Mouse (Mus musculus) MEL (cell line): ENCODE measurements around the gene Aldh8a1. TPM values are rescaled to one million over a fixed set of nuclear protein-coding genes. Genes with fewer than 3 reads are reported as not detected.

Source experiments
- DNase-seq: peaks from one replicate; pipeline ENCODE4 v3.0.0; 2011; ENCODE audit warnings: low read depth, low spot score
- H3K27ac ChIP-seq: 2 replicates; pipeline ENCODE4 v1.5.1; 2012; ENCODE audit warnings: low read depth, mild to moderate bottlenecking, control low read depth, low read length, moderate library complexity; ENCODE audit not compliant: control insufficient read depth
- H3K27me3 ChIP-seq, 2 experiments: fragments of 150-350 bp in 1 of 2; sonication (generic) in 1 of 2; 2 replicates each; pipeline ENCODE4 v1.6.1; 2012; ENCODE audit warnings: low read length in 2 of 2, mild to moderate bottlenecking in 2 of 2, improper control_type of control experiment in 1 of 2, moderate library complexity in 1 of 2; ENCODE audit not compliant: insufficient read depth in 2 of 2, control insufficient read depth in 1 of 2
- H3K36me3 ChIP-seq, 2 experiments: 2 replicates each; pipeline ENCODE4 v1.6.1; 2012 to 2014; ENCODE audit warnings: low read length in 2 of 2, improper control_type of control experiment in 1 of 2, inconsistent platforms in 1 of 2, mild to moderate bottlenecking in 1 of 2; ENCODE audit not compliant: insufficient read depth in 2 of 2, control insufficient read depth in 1 of 2
- H3K4me1 ChIP-seq, 2 experiments: fragments of 150-350 bp in 1 of 2; sonication (generic) in 1 of 2; 2 replicates each; pipeline ENCODE4 v1.6.1; 2012; ENCODE audit warnings: low read length in 2 of 2, improper control_type of control experiment in 1 of 2, mild to moderate bottlenecking in 1 of 2; ENCODE audit not compliant: insufficient read depth in 2 of 2, control insufficient read depth in 1 of 2
- H3K4me3 ChIP-seq, 2 experiments: fragments of 150-350 bp in 1 of 2; sonication (generic) in 1 of 2; 2 replicates each; pipeline ENCODE4 v1.5.1; 2012; ENCODE audit warnings: low read depth in 2 of 2, low read length in 2 of 2, mild to moderate bottlenecking in 2 of 2, moderate library complexity in 2 of 2, control low read depth in 1 of 2, improper control_type of control experiment in 1 of 2; ENCODE audit not compliant: control insufficient read depth in 1 of 2, insufficient read depth in 1 of 2
- H3K79me2 ChIP-seq: 2 replicates; pipeline ENCODE4 v1.6.1; 2012; ENCODE audit warnings: mild to moderate bottlenecking, low read length, moderate library complexity; ENCODE audit not compliant: control insufficient read depth, poor library complexity, insufficient read depth
- H3K9ac ChIP-seq: 2 replicates; pipeline ENCODE4 v1.6.1; 2012; ENCODE audit warnings: low read depth, mild to moderate bottlenecking, control low read depth, low read length, moderate library complexity; ENCODE audit not compliant: control insufficient read depth, poor library complexity, severe bottlenecking
- H3K9me3 ChIP-seq: fragments of 150-350 bp; sonication (generic); replicated peaks from 2 replicates; pipeline ENCODE4 v1.6.1; 2012; ENCODE audit warnings: mild to moderate bottlenecking, low read length, improper control_type of control experiment, moderate library complexity; ENCODE audit not compliant: insufficient read depth
- CHD1 ChIP-seq: IDR thresholded peaks from 2 replicates; pipeline ENCODE4 v1.6.1; 2012; ENCODE audit warnings: low read depth, mild to moderate bottlenecking, inconsistent platforms, low read length, improper control_type of control experiment
- EP300 ChIP-seq, 2 experiments: IDR thresholded peaks; 2 replicates each; pipeline ENCODE4 v1.6.1; 2011; ENCODE audit warnings: improper control_type of control experiment in 2 of 2, low read length in 2 of 2, low read depth in 1 of 2, mild to moderate bottlenecking in 1 of 2
- ETS1 ChIP-seq: IDR thresholded peaks from 2 replicates; pipeline ENCODE4 v1.6.1; 2012; ENCODE audit warnings: low read depth, mild to moderate bottlenecking, inconsistent platforms, low read length, improper control_type of control experiment, moderate library complexity
- GABPA ChIP-seq: IDR thresholded peaks from 2 replicates; pipeline ENCODE4 v1.6.1; 2012; ENCODE audit warnings: low read depth, mild to moderate bottlenecking, inconsistent platforms, low read length, improper control_type of control experiment, moderate library complexity
- GATA1 ChIP-seq: IDR thresholded peaks from 2 replicates; pipeline ENCODE4 v1.6.1; 2011; ENCODE audit warnings: low read depth, low read length, improper control_type of control experiment
- HCFC1 ChIP-seq: IDR thresholded peaks from 2 replicates; pipeline ENCODE4 v1.6.1; 2012; ENCODE audit warnings: low read depth, mild to moderate bottlenecking, inconsistent platforms, low read length, improper control_type of control experiment, moderate library complexity
- JUND ChIP-seq: IDR thresholded peaks from 2 replicates; pipeline ENCODE4 v1.6.1; 2011; ENCODE audit warnings: low read depth, mild to moderate bottlenecking, improper control_type of control experiment, low read length
- MAFK ChIP-seq: IDR thresholded peaks from 2 replicates; pipeline ENCODE4 v1.6.1; 2011; ENCODE audit warnings: low read depth, mild to moderate bottlenecking, low read length, improper control_type of control experiment, borderline replicate concordance
- MEF2A ChIP-seq: IDR thresholded peaks from 2 replicates; pipeline ENCODE4 v1.6.1; 2014; ENCODE audit warnings: low read depth, mild to moderate bottlenecking, inconsistent platforms, low read length, improper control_type of control experiment; ENCODE audit not compliant: poor library complexity, insufficient replicate concordance, severe bottlenecking; ENCODE audit errors: extremely low read depth
- MXI1 ChIP-seq: IDR thresholded peaks from 2 replicates; pipeline ENCODE4 v1.6.1; 2011; ENCODE audit warnings: mild to moderate bottlenecking, low read depth, low read length, improper control_type of control experiment
- MYC ChIP-seq: IDR thresholded peaks from 2 replicates; pipeline ENCODE4 v1.6.1; 2011; ENCODE audit warnings: low read depth, mild to moderate bottlenecking, low read length, improper control_type of control experiment, moderate library complexity
- NELFE ChIP-seq: IDR thresholded peaks from 2 replicates; pipeline ENCODE4 v1.6.1; 2011; ENCODE audit warnings: low read depth, low read length, improper control_type of control experiment
- POLR2A ChIP-seq, 2 experiments: IDR thresholded peaks; 2 replicates each; pipeline ENCODE4 v1.6.1; 2011 to 2012; ENCODE audit warnings: low read length in 2 of 2, mild to moderate bottlenecking in 2 of 2, control low read depth in 1 of 2, improper control_type of control experiment in 1 of 2, low read depth in 1 of 2, moderate library complexity in 1 of 2; ENCODE audit not compliant: control insufficient read depth in 1 of 2, insufficient read depth in 1 of 2, poor library complexity in 1 of 2
- POLR2AphosphoS2 ChIP-seq: IDR thresholded peaks from 2 replicates; pipeline ENCODE4 v1.6.1; 2011; ENCODE audit warnings: low read length, improper control_type of control experiment
- RCOR1 ChIP-seq: IDR thresholded peaks from 2 replicates; pipeline ENCODE4 v1.6.1; 2012; ENCODE audit warnings: low read depth, mild to moderate bottlenecking, inconsistent platforms, low read length, improper control_type of control experiment
- TBP ChIP-seq: IDR thresholded peaks from 2 replicates; pipeline ENCODE4 v1.8.0; 2011; ENCODE audit warnings: low read depth, low read length, improper control_type of control experiment
- TCF12 ChIP-seq: IDR thresholded peaks from 2 replicates; pipeline ENCODE4 v1.6.1; 2014; ENCODE audit warnings: low read depth, mild to moderate bottlenecking, inconsistent platforms, low read length, improper control_type of control experiment, moderate library complexity
- USF2 ChIP-seq, 2 experiments: IDR thresholded peaks; 2 replicates each; pipeline ENCODE4 v1.6.1; 2011 to 2012; ENCODE audit warnings: improper control_type of control experiment in 2 of 2, low read length in 2 of 2, borderline replicate concordance in 1 of 2, inconsistent platforms in 1 of 2, low read depth in 1 of 2, mild to moderate bottlenecking in 1 of 2; ENCODE audit not compliant: insufficient read depth in 1 of 2
- ZNF384 ChIP-seq: IDR thresholded peaks from 2 replicates; pipeline ENCODE4 v1.6.1; 2012; ENCODE audit warnings: low read depth, mild to moderate bottlenecking, inconsistent platforms, low read length, improper control_type of control experiment
- polyA plus RNA-seq, 2 experiments: library from polyadenylated mRNA; stranded (reverse) in 1 of 2; unstranded in 1 of 2; fragments of >175 nt in 1 of 2; fragments of >200 nt in 1 of 2; gene quantifications; 2 replicates each; pipeline versions ENCODE4 v1.2.1 to v1.2.4; 2012; ENCODE audit warnings: low replicate concordance in 2 of 2, low read depth in 1 of 2; ENCODE audit not compliant: insufficient read length in 2 of 2, insufficient read depth in 1 of 2, missing spikeins in 1 of 2
- total RNA-seq: library from RNA; depleted of rRNA; stranded (reverse); fragments of 300-350 nt; gene quantifications from 2 replicates; pipeline ENCODE4 v1.2.3, GENCODE M21; 2012

Aldh8a1 gene
- total and polyA plus RNA-seq, 3 experiments = 0.04 to 0.07 TPM; not detected in 1

GRCm38 (mm10) chr10:21350531-21351515 is 26.3 kb upstream of the Aldh8a1 start:
- H3K27ac ChIP-seq = no peak overlapping the region
- no peaks in the 10 kb centered on the region for H3K27me3 ChIP-seq
- H3K4me3 ChIP-seq = no peak overlapping the region
- H3K9ac ChIP-seq = no peak overlapping the region
- no peak for DNase-seq
- H3K9me3 ChIP-seq = no peaks in the 10 kb centered on the region
- H3K79me2 ChIP-seq = no peaks in the 10 kb centered on the region
- H3K36me3 ChIP-seq = peaks cover 0 to 20% of the 10 kb centered on the region in 2 experiments; a peak in 2 of 4 replicates
- TF ChIP-seq POLR2A (IDR thresholded peaks at IDR 0.05; ENCODE audit: control insufficient read depth in 1 of 2, insufficient read depth in 1 of 2, low read depth in 1 of 2, low read length in 2 of 2, poor library complexity in 1 of 2) = no peak
- TF ChIP-seq TCF12 = peak; percentile 75
- peak; percentile 58 for TF ChIP-seq GATA1
- no peak for TF ChIP-seq MXI1
- peak; percentile 66 to 71 for TF ChIP-seq EP300 (IDR thresholded peaks at IDR 0.05; ENCODE audit: low read depth in 1 of 2, low read length in 2 of 2)
- 0 out of 2 replicates have a peak, but pooled peaks have one; percentile 15 for TF ChIP-seq ETS1
- peak; percentile 40; the same call in 1 of the 2 replicates for TF ChIP-seq RCOR1
- peaks cover 0 to 2% of the 10 kb centered on the region in 2 experiments; a peak in 1 of 4 replicates for H3K4me1 ChIP-seq

DNA sequence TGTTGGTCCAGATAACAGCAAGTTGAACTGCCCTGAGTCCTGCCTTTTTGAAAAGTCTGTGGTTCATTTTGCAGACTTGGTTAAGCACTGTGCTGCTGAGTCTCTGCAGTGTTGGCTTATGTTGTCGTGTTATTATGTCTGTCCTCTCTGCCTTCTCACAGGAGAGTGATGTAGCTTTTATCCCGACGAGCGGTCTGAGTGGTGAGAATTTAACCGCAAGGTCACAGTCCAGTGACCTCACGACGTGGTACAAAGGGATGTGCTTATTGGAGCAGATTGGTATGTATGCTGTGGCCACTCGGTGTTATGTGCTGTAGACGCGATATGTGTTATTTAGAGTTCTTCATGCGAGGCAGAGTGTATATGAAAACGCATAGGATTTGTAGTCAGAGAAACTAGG is 25.3 kb upstream of the Aldh8a1 start:
- TF ChIP-seq CHD1 = no peak
- TF ChIP-seq GABPA = no peak
- TF ChIP-seq MAFK = no peak
- no peak for TF ChIP-seq USF2 (IDR thresholded peaks at IDR 0.05; ENCODE audit: borderline replicate concordance in 1 of 2, insufficient read depth in 1 of 2, low read depth in 1 of 2, low read length in 2 of 2)
- no peak for TF ChIP-seq TCF12
- no peak for TF ChIP-seq POLR2AphosphoS2
- no peak for TF ChIP-seq MXI1
- TF ChIP-seq NELFE = no peak
- TF ChIP-seq ZNF384 = no peak
- TF ChIP-seq MYC = no peak
- no peak for TF ChIP-seq TBP
- TF ChIP-seq JUND = no peak
- TF ChIP-seq HCFC1 = no peak
- no peak for TF ChIP-seq MEF2A
- Histone ChIP-seq H3K4me3 (no peak overlapping the region), H3K27me3 (no peaks in the 10 kb centered on the region), H3K79me2 (no peaks in the 10 kb centered on the region), H3K9ac (no peak overlapping the region), H3K9me3 (no peaks in the 10 kb centered on the region), H3K27ac (no peak overlapping the region), H3K36me3 (peaks cover 0 to 23% of the 10 kb centered on the region in 2 experiments; a peak in 2 of 4 replicates), H3K4me1 (peaks cover 0 to 2% of the 10 kb centered on the region in 2 experiments; a peak in 1 of 4 replicates)
- no peak for DNase-seq
